Mouse (Mus musculus): ENCODE measurements around the gene Olfr1390.
"Not testable (repeated sequence)": the region's sequence is repeated elsewhere in the genome, so short reads cannot be mapped to it uniquely, and the experiment has no call there.

Olfr1390 gene

GRCm38 (mm10) chr11:49334888-49335287, at the start of gene Olfr1390:
Gene Olfr1390, plus strand, starts transcription at chr11:49335188.
- DNase-seq (ENCODE audit: low spot score in 2 of 2): no peak

DNA sequence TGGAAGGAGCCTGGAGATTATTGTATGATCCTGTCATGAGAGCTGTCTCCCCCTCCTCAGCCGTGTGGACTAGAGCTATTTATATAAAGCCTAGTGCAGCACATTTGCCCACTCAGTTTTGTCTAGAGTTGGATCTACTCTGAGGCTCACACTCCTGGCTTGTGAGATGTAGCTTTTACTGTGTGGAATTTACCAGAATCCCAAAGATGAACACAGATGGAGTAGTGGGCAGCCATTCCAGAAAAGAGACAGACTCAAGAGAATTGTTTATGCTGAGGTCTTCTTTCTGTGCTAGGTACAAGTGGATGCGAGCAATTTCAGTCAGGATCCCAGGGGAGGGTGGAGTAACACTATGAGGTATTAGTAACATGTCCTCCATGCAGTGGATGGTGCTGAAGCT, 47.7 kb upstream of the Olfr1390 start:
- DNase-seq (ENCODE audit: low spot score in 2 of 2): no peak

GRCm38 (mm10) chr11:49292777-49293176, 42.2 kb upstream of the Olfr1390 start:
- DNase-seq (ENCODE audit: low spot score in 2 of 2): no peak

GRCm38 (mm10) chr11:49304441-49304840, 30.5 kb upstream of the Olfr1390 start, which contains the start of gene Olfr10:
Gene Olfr10, plus strand, starts transcription at chr11:49304741.
- no peak for DNase-seq (ENCODE audit: low spot score in 2 of 2)

DNA sequence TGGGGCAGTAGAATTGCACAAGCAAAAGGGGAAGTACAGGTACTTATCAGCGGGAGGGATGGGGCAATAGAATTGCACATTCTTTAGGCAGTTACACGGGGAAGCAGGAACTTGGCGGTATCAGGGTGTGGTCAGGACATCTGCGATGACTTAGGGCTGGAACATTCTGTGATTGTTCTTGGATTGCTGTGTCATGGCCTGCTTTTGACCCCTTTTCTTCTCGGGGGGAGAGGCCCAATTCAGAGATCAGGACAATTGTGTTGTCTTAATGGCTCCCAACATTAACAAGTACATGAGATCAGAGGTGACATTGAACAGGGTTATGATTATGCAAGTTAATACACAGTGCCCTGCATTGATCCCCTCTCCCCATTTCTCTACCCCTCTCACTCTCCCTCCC, 26.4 kb upstream of the Olfr1390 start:
- DNase-seq (ENCODE audit: low spot score in 2 of 2): not testable (repeated sequence)

GRCm38 (mm10) chr11:49322442-49322841, 12.5 kb upstream of the Olfr1390 start, which contains the start of gene Olfr1391:
Gene Olfr1391, plus strand, starts transcription at chr11:49322742.
- DNase-seq (ENCODE audit: low spot score in 2 of 2): no peak

DNA sequence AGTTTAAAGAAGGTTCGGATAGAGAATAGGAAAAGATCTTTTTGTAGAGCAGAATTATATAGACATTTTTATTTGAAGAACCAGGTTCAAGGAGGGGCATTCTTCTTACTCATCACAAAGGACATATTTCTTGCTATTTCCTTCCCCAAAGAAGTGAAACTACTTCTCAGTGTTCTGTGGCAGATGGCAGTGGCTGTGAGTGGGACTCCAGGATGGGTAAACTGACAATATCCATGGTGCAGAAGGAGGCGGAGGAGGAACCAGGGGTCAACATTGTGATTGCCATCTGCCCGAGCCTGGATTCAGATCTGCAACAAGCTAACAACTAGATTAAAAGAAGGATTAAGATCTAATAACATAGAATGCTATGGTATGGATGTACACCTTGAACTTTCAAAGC, 8.3 kb upstream of the Olfr1390 start:
- no peak for DNase-seq (ENCODE audit: low spot score in 2 of 2)

DNA sequence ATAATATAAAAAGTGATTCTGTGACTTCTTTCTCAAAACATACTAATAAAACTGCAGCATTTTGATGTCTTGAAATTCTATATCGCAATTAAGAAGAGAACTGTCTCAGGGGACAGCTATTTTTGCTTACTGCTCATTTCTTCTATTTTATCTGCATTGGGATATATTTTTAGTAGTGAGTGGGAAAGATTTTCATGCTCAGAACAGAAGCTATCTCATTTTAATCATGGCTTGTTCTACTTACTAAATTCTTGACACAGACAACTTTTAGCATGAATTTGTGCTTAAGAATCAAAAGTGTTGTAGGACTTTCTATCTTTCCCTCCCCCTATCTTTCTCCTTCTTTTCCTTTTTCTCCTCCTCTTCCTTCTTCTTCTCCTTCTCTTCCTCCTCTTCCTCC, 5.3 kb upstream of the Olfr1390 start:
- no peak for DNase-seq (ENCODE audit: low spot score in 2 of 2)

DNA sequence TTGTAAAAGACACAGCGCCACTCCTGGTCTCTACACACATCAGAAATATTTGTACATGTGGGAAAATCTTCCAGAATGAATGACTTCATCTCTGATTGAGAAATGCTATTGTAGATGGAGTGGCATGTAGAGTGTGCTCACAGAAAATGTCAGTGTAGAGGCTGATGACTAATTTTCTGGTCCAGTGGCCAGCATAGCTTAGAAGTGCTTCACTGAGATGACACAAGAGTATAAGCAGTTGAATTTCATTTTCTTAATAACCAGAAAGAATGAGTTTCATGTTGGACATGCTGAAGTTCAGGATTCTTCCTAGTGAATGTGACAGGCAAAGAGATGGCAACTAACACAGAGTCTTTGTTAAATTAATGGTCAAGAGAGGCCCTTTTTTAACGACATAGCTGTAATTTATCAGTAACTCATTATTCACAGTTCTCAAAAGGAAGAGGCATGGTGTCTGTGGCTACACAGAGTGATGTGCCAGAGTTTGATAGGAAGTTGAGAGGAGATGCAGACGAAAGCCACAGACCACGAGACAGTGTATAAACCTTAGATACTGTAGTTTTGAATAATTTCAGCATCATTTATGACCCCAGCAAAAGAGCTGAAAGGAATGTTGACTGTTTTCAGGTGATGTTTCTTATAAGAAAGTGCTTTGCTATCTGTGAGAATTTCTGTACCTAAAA, 2.3 kb downstream of the Olfr1390 start:
- no peak for DNase-seq (ENCODE audit: low spot score in 2 of 2)

- no peak for DNase-seq (ENCODE audit: low spot score in 2 of 2)
Observed at GRCm38 (mm10) chr11:49383133-49383532, 48.1 kb downstream of the Olfr1390 start.

DNA sequence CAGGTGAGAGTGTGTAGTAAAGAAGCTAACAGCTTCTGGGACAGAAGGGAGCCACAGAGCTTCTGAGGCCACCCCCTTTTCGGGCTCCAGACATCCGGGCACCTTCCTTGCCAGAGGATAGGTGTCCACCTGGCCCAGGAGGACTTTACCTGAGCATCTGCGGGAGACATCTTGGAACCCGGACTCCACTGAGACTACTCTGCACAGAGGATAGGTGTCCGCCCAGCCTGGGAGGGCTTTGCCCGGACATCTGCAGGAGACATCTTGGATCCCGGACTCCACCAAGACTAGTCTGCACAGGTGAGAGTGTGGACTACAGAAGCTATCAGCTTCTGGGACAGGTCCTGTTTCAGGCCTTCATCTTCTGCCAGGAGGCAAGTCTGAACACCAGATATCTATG, 51.1 kb downstream of the Olfr1390 start:
- not testable (repeated sequence) for DNase-seq (ENCODE audit: low spot score in 2 of 2)

All from natural killer cell, adult 2 months (primary cell).